In the genomic region with DNA sequence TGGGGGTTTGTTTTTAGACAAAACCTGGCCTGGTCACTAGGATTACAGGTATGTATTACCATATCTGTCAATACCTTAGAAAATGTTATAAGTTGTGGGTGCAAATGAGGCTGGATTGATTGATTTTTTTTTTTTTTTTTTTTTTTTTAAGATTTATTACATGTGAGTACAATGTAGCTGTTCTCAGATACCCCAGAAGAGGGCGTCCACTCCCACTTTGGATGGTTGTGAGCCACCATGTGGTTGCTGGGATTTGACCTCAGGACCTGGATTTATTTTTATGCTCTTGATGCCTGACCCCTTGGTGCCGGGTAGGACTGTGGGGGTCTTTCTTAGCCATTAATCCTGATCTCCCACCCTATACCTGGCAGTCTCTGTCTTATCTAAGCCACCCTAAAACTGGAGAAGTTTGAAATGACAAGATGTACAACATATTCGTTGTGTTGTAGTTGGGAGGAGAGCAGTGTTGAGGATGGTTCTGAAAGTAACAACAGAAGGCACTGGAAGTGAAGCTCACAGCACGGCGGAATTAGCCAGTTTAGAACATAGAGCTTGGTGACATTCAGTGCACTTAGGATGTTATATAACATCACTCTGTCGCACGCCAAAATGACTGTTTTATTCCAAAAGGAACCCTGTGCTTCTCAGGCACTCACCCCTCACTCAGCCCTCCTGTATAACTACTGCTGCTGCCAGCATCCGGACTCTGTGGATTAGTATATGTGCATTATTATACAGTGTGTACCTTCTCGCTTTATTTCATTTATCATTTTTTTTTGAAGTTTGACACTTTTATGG, we compare ENCODE assay signal across 19 mouse cellular contexts. TPM values are rescaled to one million over a fixed set of nuclear protein-coding genes. Genes with fewer than 3 reads are reported as not detected.
DNase-seq lines count a peak whose midpoint lies in the region; ATAC-seq and TF ChIP-seq lines count a peak whose summit lies in the region.
"Had no signal": no experiment of that assay in that cellular context is flagged by ENCODE, and none has a peak within 500 bp of the region (broad histone marks: within the 10 kb centered on the region; RNA-seq: fewer than 3 reads in every experiment).

No protein-coding gene starts in this region.

- no peaks in the 10 kb centered on the region for H3K9me3 ChIP-seq in hindbrain, embryonic 11.5 days (ENCODE audit: control insufficient read depth, low read length)
- no peaks in the 10 kb centered on the region for H3K9me3 ChIP-seq in hindbrain, embryonic 16.5 days (ENCODE audit: control insufficient read depth, low read length)
- no peaks in the 10 kb centered on the region for H3K9me3 ChIP-seq in MEL (replicated peaks; ENCODE audit: insufficient read depth, low read length)
- no peaks in the 10 kb centered on the region for H3K9me3 ChIP-seq in forebrain, embryonic 12.5 days
- H3K9me3 ChIP-seq: embryonic facial prominence, embryonic 15.5 days; forebrain, embryonic 15.5 days; heart, embryonic 15.5 days; hindbrain, embryonic 15.5 days; limb, embryonic 15.5 days had no signal

- H3K79me2 ChIP-seq in MEL (ENCODE audit: control insufficient read depth, insufficient read depth, low read length, poor library complexity), result peaks cover 1% of the 10 kb centered on the region; the same call in 1 of the 2 replicates

- ATAC-seq in hindbrain, embryonic 11.5 days (ENCODE audit: low FRiP score), result no peak
- no peak for ATAC-seq in hindbrain, embryonic 16.5 days
- ATAC-seq in forebrain, embryonic 12.5 days (ENCODE audit: low FRiP score), result no peak
- ATAC-seq: forebrain, embryonic 15.5 days had no signal

- peak; percentile 14 for DNase-seq in hindbrain, embryonic 11.5 days (ENCODE audit: low spot score)
- peak; percentile 23 for DNase-seq in lung, postnatal 36 days
- DNase-seq in lung, postnatal 25 days (ENCODE audit: low spot score), result no peak
- DNase-seq in MEL (ENCODE audit: low read depth, low spot score), result peak; percentile 39
- no peak for DNase-seq in left cerebral cortex, adult 18-20 months (ENCODE audit: low spot score in 2 of 2)
- DNase-seq: adrenal gland, postnatal 10 days; gastrocnemius, postnatal 36 days; kidney, postnatal 14 days; right cerebral cortex, postnatal 25 days; thymus, postnatal 25 days had no signal

- no peaks in the 10 kb centered on the region for H3K27me3 ChIP-seq in hindbrain, embryonic 11.5 days (ENCODE audit: control insufficient read depth, insufficient read depth, low read length)
- no peaks in the 10 kb centered on the region for H3K27me3 ChIP-seq in hindbrain, embryonic 16.5 days (replicated peaks; ENCODE audit: control insufficient read depth, insufficient read depth, low read length)
- H3K27me3 ChIP-seq in MEL (ENCODE audit: control insufficient read depth in 1 of 2, insufficient read depth in 2 of 2, low read length in 2 of 2), result no peaks in the 10 kb centered on the region
- no peaks in the 10 kb centered on the region for H3K27me3 ChIP-seq in forebrain, embryonic 12.5 days
- H3K27me3 ChIP-seq: embryonic facial prominence, embryonic 15.5 days; forebrain, embryonic 15.5 days; heart, embryonic 15.5 days; hindbrain, embryonic 15.5 days; limb, embryonic 15.5 days had no signal

- TF ChIP-seq CTCF in MEL (IDR thresholded peaks at IDR 0.05 in 2 of 3, conservative IDR thresholded peaks at IDR 0.05 in 1 of 3; ENCODE audit: control insufficient read depth in 1 of 3, insufficient read depth in 1 of 3, low read depth in 2 of 3, low read length in 3 of 3, poor library complexity in 1 of 3, severe bottlenecking in 1 of 3), result peak; percentile 17 to 31 (median 21); a peak in 2 of 6 replicates

- no peaks in the 10 kb centered on the region for H3K4me1 ChIP-seq in hindbrain, embryonic 11.5 days (replicated peaks; ENCODE audit: control insufficient read depth, insufficient read depth, low read length)
- H3K4me1 ChIP-seq in hindbrain, embryonic 16.5 days (ENCODE audit: control insufficient read depth, insufficient read depth, low read depth, low read length), result no peaks in the 10 kb centered on the region
- no peaks in the 10 kb centered on the region; a peak in 1 of 4 replicates for H3K4me1 ChIP-seq in MEL (ENCODE audit: control insufficient read depth in 1 of 2, insufficient read depth in 2 of 2, low read length in 2 of 2)
- H3K4me1 ChIP-seq in forebrain, embryonic 12.5 days, result no peaks in the 10 kb centered on the region
- H3K4me1 ChIP-seq: embryonic facial prominence, embryonic 15.5 days; forebrain, embryonic 15.5 days; heart, embryonic 15.5 days; hindbrain, embryonic 15.5 days; limb, embryonic 15.5 days had no signal

- WGBS in hindbrain, embryonic 11.5 days, result 92% methylated on average over 9 of the region's 9 CpGs
- WGBS in hindbrain, embryonic 16.5 days, result 94% methylated on average over 9 of the region's 9 CpGs
- 91% methylated on average over 9 of the region's 9 CpGs for WGBS in forebrain, embryonic 12.5 days

- TF ChIP-seq POLR2A in MEL (IDR thresholded peaks at IDR 0.05; ENCODE audit: control insufficient read depth in 1 of 2, insufficient read depth in 1 of 2, low read depth in 1 of 2, low read length in 2 of 2, poor library complexity in 1 of 2), result no peak

- H3K4me3 ChIP-seq in hindbrain, embryonic 11.5 days (ENCODE audit: low read depth, low read length), result no peak overlapping the region
- no peak overlapping the region for H3K4me3 ChIP-seq in hindbrain, embryonic 16.5 days (ENCODE audit: low read length)
- H3K4me3 ChIP-seq in MEL (ENCODE audit: control insufficient read depth in 1 of 2, insufficient read depth in 1 of 2, low read depth in 2 of 2, low read length in 2 of 2), result no peak overlapping the region
- no peak overlapping the region for H3K4me3 ChIP-seq in forebrain, embryonic 12.5 days (replicated peaks)
- H3K4me3 ChIP-seq: embryonic facial prominence, embryonic 15.5 days; forebrain, embryonic 15.5 days; heart, embryonic 15.5 days; hindbrain, embryonic 15.5 days; limb, embryonic 15.5 days had no signal

- TF ChIP-seq RAD21 in MEL (IDR thresholded peaks at IDR 0.05; ENCODE audit: low read depth, low read length), result no peak

- no peak overlapping the region for H3K27ac ChIP-seq in hindbrain, embryonic 11.5 days (ENCODE audit: low read depth, low read length)
- H3K27ac ChIP-seq in hindbrain, embryonic 16.5 days (ENCODE audit: low read depth, low read length), result no peak overlapping the region
- no peak overlapping the region for H3K27ac ChIP-seq in MEL (ENCODE audit: control insufficient read depth, low read depth, low read length)
- H3K27ac ChIP-seq in forebrain, embryonic 12.5 days, result no peak overlapping the region
- H3K27ac ChIP-seq: embryonic facial prominence, embryonic 15.5 days; forebrain, embryonic 15.5 days; heart, embryonic 15.5 days; hindbrain, embryonic 15.5 days; limb, embryonic 15.5 days had no signal

- no peak overlapping the region for H3K9ac ChIP-seq in hindbrain, embryonic 11.5 days (ENCODE audit: low read depth, low read length)
- no peak overlapping the region for H3K9ac ChIP-seq in hindbrain, embryonic 16.5 days (ENCODE audit: low read depth, low read length)
- no peak overlapping the region for H3K9ac ChIP-seq in MEL (ENCODE audit: control insufficient read depth, low read depth, low read length, poor library complexity, severe bottlenecking)
- H3K9ac ChIP-seq in forebrain, embryonic 12.5 days, result no peak overlapping the region
- H3K9ac ChIP-seq: embryonic facial prominence, embryonic 15.5 days; forebrain, embryonic 15.5 days; heart, embryonic 15.5 days; hindbrain, embryonic 15.5 days; limb, embryonic 15.5 days had no signal

- H3K36me3 ChIP-seq in hindbrain, embryonic 11.5 days (ENCODE audit: control insufficient read depth, insufficient read depth, low read length), result peaks cover 17% of the 10 kb centered on the region
- H3K36me3 ChIP-seq in hindbrain, embryonic 16.5 days (ENCODE audit: control insufficient read depth, insufficient read depth, low read length), result peaks cover 59% of the 10 kb centered on the region
- H3K36me3 ChIP-seq in MEL (ENCODE audit: control insufficient read depth in 1 of 2, insufficient read depth in 2 of 2, low read length in 2 of 2), result peaks cover 4 to 60% of the 10 kb centered on the region in 2 experiments
- H3K36me3 ChIP-seq in forebrain, embryonic 12.5 days (replicated peaks), result peaks cover 90% of the 10 kb centered on the region

- H3K4me2 ChIP-seq in hindbrain, embryonic 11.5 days (replicated peaks; ENCODE audit: low read depth, low read length), result no peak overlapping the region
- H3K4me2 ChIP-seq in hindbrain, embryonic 16.5 days (ENCODE audit: low read length), result no peak overlapping the region
- H3K4me2 ChIP-seq in forebrain, embryonic 12.5 days, result no peak overlapping the region
- H3K4me2 ChIP-seq: embryonic facial prominence, embryonic 15.5 days; forebrain, embryonic 15.5 days; heart, embryonic 15.5 days; hindbrain, embryonic 15.5 days; limb, embryonic 15.5 days had no signal

- TF ChIP-seq EP300 in MEL (IDR thresholded peaks at IDR 0.05; ENCODE audit: low read depth in 1 of 2, low read length in 2 of 2), result no peak

RNA-seq across cellular contexts. Expression of a gene that starts 30.3 kb away (rescaled TPM):
- polyA plus RNA-seq in hindbrain, embryonic 11.5 days (2014; fragmentation: Nextera tagmentation; extraction: Ambion mirVana), result 95.7 and 105 TPM in 2 replicates
- 87.5 and 102 TPM in 2 replicates for polyA plus RNA-seq in hindbrain, embryonic 16.5 days (2015; fragmentation: Nextera tagmentation; extraction: Ambion mirVana)
- 54.9 and 56.6 TPM in 2 replicates for total RNA-seq in MEL (2012; rRNA removed)
- polyA plus RNA-seq in MEL (2012; ENCODE audit: insufficient read depth in 1 of 2, insufficient read length in 2 of 2, low read depth in 1 of 2, low replicate concordance in 2 of 2, missing spikeins in 1 of 2), result 10 to 100 TPM in 1 of 2 experiments, not detected in 1; 72.6 TPM
- 104 and 109 TPM in 2 replicates for polyA plus RNA-seq in forebrain, embryonic 12.5 days (2016; fragmentation: Nextera tagmentation; extraction: Ambion mirVana)
- total RNA-seq in left cerebral cortex, adult 18-20 months (2021), result 10 to 100 TPM; 73.4 to 73.6 TPM

RNA-seq across cellular contexts. Expression of a gene that starts 46.9 kb away (rescaled TPM):
- 0.07 TPM in 1 of 2 replicates, not detected in the other for polyA plus RNA-seq in hindbrain, embryonic 11.5 days (2014; fragmentation: Nextera tagmentation; extraction: Ambion mirVana)
- polyA plus RNA-seq in hindbrain, embryonic 16.5 days (2015; fragmentation: Nextera tagmentation; extraction: Ambion mirVana), result 0.07 TPM in 1 of 2 replicates, not detected in the other
- total RNA-seq in MEL (2012; rRNA removed), result not detected in 2 replicates
- polyA plus RNA-seq in MEL (2012; ENCODE audit: insufficient read depth in 1 of 2, insufficient read length in 2 of 2, low read depth in 1 of 2, low replicate concordance in 2 of 2, missing spikeins in 1 of 2), result under 1 TPM in 1 of 2 experiments, not detected in 1; 0.06 TPM
- polyA plus RNA-seq in forebrain, embryonic 12.5 days (2016; fragmentation: Nextera tagmentation; extraction: Ambion mirVana), result not detected in 2 replicates
- total RNA-seq in left cerebral cortex, adult 18-20 months (2021), result not detected
- total RNA-seq: megakaryocyte, adult 5-6 weeks; monocyte, adult 5-6 weeks had no signal
- polyA plus RNA-seq: forebrain, embryonic 15.5 days; hindbrain, embryonic 15.5 days had no signal

RNA-seq across cellular contexts. Expression of a gene that starts 52.8 kb away (rescaled TPM):
- 173 and 178 TPM in 2 replicates for polyA plus RNA-seq in hindbrain, embryonic 11.5 days (2014; fragmentation: Nextera tagmentation; extraction: Ambion mirVana)
- polyA plus RNA-seq in hindbrain, embryonic 16.5 days (2015; fragmentation: Nextera tagmentation; extraction: Ambion mirVana), result 147 TPM in 2 replicates
- total RNA-seq in MEL (2012; rRNA removed), result 38.5 and 39.1 TPM in 2 replicates
- polyA plus RNA-seq in MEL (2012; ENCODE audit: insufficient read depth in 1 of 2, insufficient read length in 2 of 2, low read depth in 1 of 2, low replicate concordance in 2 of 2, missing spikeins in 1 of 2), result 10 to 100 TPM in 1 of 2 experiments, not detected in 1; 34.7 TPM
- polyA plus RNA-seq in forebrain, embryonic 12.5 days (2016; fragmentation: Nextera tagmentation; extraction: Ambion mirVana), result 143 and 146 TPM in 2 replicates
- 10 to 100 TPM; 80.1 to 82.2 TPM for total RNA-seq in left cerebral cortex, adult 18-20 months (2021)

RNA-seq across cellular contexts. Expression of a gene that starts 52.9 kb away (rescaled TPM):
- 259 and 262 TPM in 2 replicates for polyA plus RNA-seq in hindbrain, embryonic 11.5 days (2014; fragmentation: Nextera tagmentation; extraction: Ambion mirVana)
- 182 and 191 TPM in 2 replicates for polyA plus RNA-seq in hindbrain, embryonic 16.5 days (2015; fragmentation: Nextera tagmentation; extraction: Ambion mirVana)
- total RNA-seq in MEL (2012; rRNA removed), result 175 and 194 TPM in 2 replicates
- 100 to 1,000 TPM in 1 of 2 experiments, not detected in 1; 235 TPM for polyA plus RNA-seq in MEL (2012; ENCODE audit: insufficient read depth in 1 of 2, insufficient read length in 2 of 2, low read depth in 1 of 2, low replicate concordance in 2 of 2, missing spikeins in 1 of 2)
- 215 and 229 TPM in 2 replicates for polyA plus RNA-seq in forebrain, embryonic 12.5 days (2016; fragmentation: Nextera tagmentation; extraction: Ambion mirVana)
- 100 to 1,000 TPM; 174 to 185 TPM for total RNA-seq in left cerebral cortex, adult 18-20 months (2021)

Comparison
In these comparisons a context has a peak if more than half of its experiments do, and no peak if none do; other contexts are left out.
1. DNase-seq: peak in hindbrain, embryonic 11.5 days (single experiment), lung, postnatal 36 days (single experiment) and MEL (single experiment); none in lung, postnatal 25 days (single experiment) and left cerebral cortex, adult 18-20 months (0 of 2).